Mouse (Mus musculus) induced T-regulatory cell, adult 2 months (primary cell): Measurements from ENCODE around the gene Nkx1-1.

Experiments
- DNase-seq: peaks from one replicate; pipeline ENCODE4 v3.0.0-alpha.2; 2012; ENCODE audit warnings: low read depth

Nkx1-1 gene

DNA sequence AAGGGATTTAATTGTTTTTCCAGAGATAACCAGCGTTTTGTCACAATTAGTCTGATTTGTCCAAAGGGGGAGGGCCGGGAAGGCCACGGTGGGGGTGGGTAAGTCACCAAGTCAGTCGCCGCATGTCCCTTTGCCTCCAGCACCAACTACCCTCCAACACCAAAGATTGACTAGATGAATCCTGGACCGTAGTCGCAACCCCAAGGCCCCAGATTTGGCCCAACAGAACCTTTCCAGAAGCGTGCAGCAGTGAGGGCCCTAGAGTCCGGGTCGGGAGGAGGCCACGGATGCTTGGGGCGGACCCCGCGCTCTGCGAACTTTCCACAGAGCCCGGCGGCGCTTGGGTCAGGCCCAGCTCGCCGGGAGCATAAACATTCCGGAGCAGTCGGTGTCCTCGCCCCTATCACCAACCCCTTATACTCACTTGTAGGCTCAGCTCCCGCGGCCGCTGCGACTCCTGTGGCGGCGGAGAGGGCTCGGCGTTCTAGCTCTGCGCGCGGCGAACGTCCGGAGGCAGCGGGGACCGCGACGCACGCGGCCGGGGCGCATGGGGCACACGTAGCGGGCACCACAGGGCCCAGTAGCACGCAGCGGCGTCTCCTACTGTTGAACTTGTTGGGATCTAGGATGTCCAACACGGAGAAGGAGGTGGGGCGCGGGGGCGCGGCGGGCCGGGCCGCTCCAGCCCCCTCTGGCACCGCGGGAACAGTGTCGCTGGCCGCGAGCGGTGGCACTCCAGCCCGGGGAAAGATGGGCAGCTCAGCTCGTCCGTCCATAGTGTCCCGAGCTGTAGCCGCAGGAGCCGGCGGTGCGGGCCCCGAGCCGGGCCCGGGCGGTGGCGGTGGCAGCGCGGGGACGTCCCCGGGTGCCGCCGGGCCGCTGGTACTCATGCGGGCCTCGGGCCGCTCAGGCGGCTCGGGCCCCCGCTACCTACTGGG, at the start of gene Nkx1-1:
Gene Nkx1-1, minus strand, starts transcription at position 776 of the 938 bp plus-strand sequence.
- DNase-seq: no peak

DNA sequence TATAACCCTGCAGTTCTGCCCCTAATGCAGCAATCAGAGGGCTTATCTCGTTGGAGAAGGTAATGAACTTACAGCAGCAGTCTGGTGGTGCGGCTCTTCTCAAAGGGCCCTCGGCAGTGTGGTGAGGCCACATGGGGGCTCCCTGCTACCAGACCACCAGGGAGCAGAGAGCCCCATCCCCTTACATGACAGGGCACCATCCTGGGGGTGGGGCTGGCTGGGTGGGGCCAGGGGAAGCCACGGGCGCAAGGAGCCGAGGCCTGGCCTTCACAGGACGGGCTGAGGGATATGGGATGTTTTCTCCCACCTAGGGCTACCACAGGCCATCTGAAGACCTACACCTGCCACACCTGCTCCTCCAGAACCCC, 47.5 kb upstream of the Nkx1-1 start:
- no peak for DNase-seq

DNA sequence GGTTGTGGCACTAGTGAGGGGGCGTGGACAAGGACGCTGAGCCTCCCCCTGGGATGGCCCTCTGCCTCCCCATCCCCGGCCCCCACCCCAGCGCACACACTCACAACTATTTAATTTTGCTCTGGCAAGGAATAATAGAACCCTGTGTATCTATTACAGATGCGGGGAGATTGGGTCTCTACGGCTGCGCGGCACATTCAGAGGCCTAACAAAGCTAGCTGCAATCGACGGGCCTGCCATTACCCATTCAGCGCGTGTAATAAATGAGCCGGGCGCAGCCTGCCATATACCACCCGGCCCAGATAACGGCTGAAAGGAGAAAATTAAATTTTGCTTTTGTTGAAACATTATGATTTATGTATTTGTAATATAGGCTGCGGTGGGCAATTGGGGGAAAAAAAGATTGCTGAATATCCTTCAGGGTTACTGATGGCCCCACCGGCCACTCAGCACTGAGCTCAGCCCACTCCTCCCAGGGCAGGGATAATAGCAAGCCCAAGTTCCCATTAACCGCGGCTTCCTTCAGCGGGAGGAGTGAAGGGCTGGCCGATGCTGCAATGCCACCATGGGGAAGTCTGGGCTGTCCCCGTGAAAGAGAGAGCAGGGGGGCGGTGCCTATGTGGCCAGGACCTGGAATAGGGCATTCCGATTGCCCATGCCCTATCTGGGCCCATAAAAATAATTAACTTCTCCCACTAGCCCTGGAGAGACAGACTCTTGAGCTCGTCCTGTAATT, 47.0 kb upstream of the Nkx1-1 start:
- DNase-seq: no peak

DNA sequence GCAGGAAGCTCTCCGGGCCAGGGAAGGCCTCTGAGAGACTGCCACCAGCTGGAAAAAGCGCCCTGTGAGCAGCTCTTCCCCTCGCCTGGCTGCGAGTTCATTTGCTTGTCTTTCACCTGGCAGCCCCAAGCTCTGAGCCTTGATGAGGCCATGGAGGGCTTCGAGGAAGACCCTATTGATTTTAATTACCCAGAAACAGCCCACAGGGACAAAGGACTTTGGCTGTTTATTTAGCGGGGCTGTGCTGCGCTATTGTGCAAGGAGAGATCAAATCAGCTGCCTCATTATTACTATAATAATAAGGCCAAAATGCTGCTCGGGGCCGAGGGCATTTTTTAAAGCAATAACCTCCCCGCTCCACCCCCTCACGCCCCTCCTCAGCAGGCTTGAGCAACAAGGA, 31.7 kb upstream of the Nkx1-1 start:
- no peak for DNase-seq

DNA sequence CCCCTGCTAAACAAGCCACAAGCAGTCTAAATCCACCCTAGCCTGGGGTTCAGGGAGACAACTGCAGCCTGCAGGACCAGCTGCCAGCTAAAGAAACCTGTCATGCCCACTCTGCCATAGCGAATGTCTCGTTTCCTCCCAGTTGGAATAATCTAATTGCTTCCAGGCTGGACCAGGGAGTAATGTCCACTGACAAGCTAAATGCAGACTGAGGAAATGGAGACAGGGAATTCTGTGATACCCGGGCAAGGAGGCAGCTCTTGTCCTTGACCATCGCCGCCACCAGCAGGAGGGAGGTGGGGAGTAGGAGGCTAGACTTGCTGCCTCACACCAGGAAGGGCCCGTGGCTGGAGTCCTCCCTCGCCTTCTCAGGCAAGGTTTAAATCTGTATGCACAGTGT, 30.6 kb upstream of the Nkx1-1 start:
- DNase-seq: no peak

DNA sequence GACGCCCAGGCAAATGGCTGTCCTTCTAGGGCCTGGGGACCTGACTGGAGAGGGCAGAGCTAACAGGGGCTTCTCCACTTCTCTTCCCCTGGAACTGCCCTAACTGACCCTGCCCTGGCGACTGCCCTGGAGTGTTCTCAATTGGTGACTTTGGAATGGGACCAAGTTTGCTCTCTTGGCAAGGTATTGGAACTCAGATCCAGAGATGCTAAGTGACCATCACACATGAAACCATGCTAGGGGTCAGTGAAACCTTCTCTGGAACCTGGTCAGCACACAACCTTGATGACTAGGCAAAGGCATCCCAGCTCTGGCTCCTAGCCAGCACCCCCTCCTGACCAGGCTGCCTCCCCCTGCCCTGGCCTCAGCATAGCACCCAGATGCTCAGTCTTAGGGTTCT, 25.3 kb upstream of the Nkx1-1 start:
- no peak for DNase-seq

DNA sequence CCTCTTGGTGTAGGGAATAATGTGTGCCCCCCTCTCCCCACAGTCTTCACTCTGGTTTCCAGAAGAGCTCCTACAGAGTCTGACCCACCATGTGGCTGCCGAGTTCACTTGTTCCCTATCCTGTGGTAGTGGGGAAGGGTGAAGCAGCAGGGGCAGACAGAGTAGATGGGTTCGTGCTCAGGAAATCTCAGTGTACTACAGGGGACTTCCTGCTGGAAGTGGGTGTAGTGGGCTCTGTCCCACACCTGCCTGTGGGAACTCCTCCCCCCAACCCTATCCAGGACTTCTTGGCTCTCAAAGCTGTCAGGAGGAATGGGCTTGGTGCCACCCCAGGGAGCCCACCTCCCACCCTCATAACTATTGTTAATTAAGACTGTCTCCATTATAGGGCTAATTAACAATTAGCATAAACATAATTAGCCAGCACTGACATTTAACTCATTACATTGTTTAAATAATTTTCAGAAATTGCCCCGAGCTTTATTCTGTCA, 24.4 kb upstream of the Nkx1-1 start:
- DNase-seq: no peak

DNA sequence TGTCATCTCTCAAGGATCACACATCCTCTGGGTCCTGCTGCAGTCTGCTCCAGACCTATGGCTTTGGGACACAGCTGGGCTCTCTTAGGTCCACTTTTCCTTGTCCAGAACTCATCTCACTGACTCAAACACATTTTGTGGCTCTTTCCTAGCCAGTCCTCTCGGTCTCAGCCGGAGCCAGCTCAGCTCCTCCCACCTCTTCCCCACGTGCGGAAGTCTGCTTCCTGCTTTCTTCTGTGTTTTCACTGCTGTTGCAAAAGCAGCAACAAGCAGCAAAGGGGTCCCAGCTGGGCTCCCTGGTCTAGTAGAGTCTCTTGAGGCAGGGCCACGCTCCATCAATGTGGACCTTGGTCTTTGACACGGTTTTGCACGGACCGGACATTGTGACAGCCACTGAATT, 22.0 kb upstream of the Nkx1-1 start:
- no peak for DNase-seq

DNA sequence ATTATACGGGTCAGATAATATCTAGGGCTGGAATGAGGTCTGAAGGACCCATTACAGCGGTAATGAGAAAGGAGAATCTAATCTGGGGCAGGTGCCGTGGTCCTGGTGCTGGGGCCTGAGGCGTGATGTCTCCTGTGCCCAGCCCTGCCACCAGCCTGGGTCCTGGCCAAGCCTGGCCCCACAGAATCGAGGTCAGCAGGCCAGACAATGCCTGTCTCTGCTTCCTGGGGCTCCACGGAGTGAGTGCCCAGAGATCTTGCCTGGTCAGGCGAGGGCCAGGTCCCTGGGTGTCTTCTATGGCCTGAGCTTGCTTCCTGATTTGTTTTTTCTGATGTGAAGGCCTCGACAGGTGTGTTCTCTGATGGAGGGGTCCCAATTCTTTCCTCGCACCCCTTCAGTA, 10.0 kb upstream of the Nkx1-1 start:
- no peak for DNase-seq

DNA sequence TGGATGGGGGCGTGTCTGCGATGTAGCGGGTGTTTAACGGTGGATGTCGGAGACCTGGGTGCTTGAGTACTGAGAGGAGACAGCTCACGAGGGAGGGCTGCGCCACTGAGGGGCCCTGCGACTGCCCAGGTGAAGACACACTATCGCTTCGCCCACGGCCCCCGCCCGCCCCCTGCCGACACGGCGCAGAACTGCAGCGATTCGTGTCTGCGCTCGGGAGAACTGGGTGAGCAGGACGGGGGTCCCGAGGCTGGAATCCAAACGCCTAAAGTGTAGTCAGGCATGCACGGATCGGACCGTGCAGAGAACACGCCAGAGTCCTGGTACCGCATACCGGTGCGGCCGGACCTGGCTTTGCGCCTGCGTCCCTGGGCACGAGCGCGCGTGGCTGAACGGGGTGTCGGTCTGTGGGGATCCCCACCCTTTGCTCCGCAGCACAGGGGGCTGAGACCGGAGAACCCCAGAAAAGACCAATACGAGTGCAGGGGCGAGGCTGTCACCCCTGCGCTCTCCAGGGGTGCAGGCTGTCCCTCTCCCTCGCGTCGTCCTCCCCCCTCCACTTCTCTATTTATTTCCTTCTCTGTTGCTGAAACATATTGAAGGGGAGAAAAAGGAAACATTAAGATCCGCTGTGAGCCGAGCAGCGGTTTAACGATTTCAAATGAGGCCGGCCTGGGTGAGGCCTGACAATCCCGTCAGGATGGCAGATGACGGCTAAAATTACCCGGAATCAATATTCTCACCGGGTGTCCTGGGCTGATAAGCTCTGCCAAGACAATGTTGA, 9.3 kb upstream of the Nkx1-1 start:
- peak; percentile 60 for DNase-seq

DNA sequence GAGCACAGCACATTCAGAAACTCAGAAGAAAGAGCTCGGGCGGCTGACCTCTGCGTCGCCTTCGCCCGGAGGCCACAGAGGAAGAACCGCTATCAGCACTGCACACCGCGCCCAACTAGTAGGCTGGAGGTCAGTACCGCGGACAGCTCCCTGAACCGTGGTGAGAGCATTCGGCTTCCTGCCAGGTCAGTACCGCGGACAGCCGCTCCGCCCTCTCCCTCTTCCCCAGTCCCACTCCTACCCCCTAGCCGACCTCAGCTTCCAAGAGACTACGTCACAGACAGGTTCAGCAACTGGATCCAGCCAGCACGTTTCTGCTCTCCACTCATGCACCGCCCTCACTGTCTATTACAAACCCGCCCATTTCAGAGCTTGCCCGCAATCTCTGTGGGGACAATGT, 4.4 kb upstream of the Nkx1-1 start:
- DNase-seq: peak; percentile 85

DNA sequence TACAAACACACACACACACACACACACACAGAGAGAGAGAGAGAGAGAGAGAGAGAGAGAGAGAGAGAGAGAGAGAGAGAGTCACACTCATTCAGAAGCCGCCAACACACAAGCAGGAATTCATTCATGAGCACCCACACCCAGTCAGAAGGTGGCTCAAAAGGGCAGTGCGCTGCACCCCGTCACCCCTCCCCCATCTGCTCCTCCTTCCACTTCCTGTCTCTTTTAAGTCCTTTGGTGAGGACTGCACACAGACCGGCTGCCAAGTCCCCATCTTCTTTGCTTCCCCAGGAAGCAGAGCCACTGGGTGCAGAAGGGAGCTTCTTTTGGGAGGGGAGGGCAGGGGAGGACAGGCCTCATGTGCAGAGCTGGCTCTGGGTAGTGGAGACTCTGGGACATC, 2.2 kb upstream of the Nkx1-1 start:
- peak; percentile 35 for DNase-seq

DNA sequence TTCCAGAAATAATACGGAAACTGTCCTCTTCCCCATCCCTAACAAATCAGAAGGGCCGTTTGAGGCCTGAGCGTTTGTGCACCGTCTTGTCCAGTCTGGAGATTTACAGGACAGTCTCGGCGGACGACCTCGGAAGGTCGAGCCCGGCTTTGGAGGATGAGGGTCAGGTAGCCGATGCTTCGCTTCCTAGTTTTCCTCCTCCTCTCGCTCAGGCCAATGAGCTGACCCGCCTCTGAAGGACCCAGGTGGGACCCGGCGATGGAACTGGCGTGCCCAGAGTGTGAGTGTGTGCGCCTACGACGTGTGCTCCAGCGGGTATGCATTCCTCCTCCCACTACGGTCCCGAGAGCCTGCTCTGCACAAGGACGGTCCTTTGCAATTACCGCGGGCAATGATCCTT, 1.4 kb upstream of the Nkx1-1 start:
- no peak for DNase-seq

DNA sequence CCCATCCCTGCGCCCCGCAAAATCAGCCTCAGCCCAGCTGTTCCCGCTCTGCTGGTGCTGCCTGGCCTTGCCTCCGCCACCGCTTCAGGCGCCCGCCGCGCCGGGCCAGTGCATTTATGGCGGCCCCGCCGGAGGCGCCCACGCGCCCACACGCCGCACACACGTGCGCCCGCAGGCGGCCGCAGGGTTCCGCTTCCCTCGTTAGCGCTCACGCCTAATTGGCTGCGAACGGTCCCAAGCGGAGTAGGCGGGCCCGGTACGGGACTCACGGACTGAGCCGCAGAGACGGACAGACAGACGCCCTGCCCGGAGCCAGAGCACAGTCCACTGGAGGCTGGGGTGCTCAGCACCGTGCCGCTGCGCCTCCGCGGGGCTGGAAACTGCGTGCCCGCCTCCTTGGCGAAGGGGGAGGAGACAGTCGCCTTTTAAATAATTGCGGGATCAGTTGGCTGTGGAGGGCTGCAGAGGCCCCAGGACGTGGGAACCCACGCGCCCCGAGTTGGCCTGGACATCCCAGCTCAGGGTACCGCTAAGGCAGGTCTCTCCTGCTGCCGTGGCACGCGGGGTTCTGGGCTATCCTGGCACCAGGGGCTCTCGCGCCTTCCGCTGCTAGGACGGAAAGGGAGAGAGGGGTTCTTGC, 485 bp upstream of the Nkx1-1 start:
- DNase-seq: no peak

DNA sequence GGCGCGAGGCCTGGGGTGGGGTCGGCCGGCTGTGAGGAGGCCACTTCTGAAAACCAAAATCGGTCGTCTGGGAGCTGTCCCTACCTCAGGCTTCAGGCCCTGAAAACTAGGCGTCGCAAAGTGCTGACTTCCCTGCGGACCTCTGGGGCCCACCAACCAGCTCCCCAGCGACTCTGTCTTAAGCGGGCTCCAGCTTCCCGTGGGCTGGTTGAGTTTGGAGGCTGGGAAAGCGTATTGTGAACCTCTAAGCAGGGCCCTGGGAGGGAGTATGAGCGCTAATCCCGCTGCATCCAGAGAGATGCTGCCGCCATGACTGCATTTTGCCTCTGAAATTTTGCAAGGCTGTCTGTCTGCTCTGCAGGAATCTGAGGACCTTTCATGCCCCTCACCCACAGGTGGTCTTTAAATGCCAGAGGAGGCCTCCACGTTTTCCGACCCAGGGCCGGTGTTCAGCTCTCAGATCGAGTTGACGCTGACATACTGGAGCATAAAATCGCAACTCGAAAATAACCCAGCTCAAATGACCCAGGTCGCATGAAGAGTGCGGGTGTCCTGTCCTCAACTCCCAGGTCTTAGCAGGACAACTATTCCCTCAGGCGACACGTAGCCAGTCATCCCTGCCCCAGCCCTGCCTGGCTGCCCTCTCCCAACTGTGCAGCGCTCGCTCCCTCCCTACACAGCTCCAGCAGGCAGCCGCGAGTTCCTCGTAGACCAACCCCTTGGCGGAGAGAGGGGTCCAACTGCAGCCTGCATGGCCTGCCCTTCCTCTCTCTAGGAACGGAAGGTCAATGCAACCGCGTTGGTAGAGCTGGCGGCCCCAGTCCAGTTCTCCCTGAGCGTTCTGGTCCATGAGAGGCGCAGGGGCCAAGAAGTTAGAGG, 1.5 kb downstream of the Nkx1-1 start:
- DNase-seq: no peak

DNA sequence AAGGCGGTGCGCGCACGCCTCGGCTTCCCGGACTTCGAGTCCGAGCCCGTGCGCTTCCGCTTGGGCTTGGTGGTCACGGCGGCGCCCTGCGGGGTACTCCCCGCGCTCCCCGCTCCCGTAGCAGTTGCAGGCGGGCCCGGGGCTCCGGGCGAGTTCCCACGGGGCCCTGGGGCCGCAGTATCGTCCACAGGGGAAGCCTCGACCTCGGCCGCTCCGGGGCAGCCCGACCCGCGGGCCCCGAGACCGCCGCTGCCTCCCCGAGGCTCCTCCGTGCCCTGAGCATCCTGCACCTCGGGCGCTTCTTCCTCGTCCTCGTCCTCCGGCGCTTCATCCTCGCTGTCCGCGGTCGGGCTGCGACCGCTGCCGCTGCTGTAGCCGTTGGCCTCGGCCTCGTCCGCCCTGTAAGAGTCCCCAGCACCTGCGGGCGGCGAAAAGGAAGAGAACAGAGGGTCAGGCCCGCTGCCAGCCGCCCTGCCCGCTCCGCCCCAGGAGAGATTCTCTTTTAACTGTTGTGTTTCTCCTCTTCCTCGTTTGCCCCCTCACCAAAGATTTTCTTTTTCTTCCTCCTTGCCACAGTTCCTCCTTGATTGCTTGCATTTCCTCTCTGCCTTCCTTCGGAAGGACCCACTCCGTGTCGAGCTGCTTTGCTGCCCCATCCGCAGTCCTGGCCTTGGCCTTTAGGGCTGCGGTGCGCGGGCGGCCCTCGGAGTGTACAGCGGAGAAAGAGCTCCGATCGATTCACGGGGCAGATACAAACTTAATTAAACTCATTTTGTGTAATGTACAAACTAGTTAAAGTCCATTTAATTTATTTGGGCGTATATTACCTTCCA, 2.4 kb downstream of the Nkx1-1 start:
- DNase-seq: no peak

DNA sequence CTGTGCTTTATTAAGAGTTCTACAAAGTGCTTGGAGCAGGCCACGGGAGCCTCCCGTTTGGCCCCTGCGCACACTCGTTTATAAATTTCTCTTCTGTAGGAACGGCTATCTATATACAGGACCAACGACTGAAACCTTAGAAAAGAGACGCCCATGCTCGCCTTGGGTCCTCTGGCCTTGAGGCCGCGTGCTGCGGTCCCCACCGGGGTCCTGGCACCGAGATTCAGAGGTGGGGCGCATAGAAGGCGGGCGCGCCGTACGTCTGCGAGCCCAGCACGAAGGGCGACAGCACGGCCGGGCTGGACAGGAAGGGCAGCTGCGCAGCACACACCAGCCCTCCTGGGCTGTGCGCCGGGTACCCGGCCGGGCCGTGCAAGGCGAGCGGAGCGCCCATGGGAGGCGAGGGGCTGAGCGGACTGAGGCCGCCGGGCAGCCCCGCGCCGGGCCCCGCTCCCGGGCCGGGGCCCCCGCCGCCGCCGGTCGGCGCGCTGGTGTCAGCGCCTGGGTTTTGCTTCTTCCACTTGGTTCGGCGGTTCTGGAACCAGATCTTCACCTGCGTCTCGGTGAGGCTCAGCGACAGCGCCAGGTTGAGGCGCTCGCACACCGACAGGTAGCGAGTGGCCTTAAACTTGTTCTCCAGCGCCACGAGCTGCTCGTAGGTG, 3.1 kb downstream of the Nkx1-1 start:
- DNase-seq: no peak

DNA sequence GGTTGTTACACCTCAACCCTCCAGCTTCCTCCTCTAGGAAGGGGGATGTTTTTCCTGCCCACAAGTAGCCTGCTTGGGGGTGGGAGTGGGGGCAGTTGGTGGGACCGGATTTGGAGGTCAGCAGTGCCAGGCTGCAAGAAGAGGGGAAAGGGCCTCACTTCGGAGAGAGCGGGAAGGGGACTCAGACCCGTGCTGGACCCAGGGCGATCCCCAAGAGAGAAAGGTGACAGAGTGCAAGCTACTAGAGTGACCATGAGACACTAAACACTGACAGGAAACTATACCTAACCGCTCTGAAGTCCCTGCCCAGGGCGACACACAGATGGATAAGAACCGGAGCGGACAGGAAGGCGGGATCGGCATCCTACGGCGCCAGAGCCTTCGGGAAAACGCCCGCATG, 3.7 kb downstream of the Nkx1-1 start:
- DNase-seq: no peak

DNA sequence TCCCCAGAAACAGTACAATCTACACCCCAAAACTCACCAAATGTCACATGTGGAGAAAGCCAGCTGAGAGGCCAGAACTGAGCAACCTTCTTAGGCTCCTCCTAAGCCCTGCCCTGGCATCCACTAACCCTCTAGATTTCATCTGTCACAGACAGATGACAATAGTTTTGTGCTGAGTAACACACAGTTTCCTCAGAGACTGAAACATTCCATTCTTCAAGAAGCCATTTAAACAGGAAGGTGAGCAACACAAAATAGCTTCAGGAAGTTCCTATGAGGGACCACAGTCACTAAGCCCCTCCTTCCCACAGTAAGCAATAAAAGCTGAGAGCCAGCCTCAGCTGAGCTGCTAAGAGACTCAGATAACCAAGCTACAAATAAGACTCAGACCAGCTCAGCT, 6.3 kb downstream of the Nkx1-1 start:
- no peak for DNase-seq

DNA sequence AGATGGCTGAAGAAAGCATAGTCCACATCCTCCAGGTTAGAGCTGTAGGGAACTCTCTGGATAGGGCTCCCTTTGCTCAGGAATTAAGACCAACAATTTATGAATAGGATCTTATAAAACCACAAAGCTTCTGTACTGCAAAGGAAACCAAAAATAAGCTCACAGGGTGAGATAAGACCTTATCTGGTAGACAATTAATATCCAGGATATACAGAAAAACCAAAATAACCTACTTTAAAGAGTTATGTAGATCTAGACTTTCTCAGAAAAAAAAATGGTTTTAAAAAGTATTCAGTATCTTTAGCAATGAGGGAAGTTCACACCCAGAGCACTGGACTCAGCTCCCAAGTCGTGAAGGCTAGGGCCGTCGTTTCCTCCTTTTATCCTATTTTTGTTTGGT, 13.5 kb downstream of the Nkx1-1 start:
- DNase-seq: no peak
